Comparison of ENCODE assay signal across 8 mouse cellular contexts in genomic region chr11:33513376-33513991, GRCm38 (mm10). TPM values are rescaled to one million over a fixed set of nuclear protein-coding genes. Genes with fewer than 3 reads are reported as not detected.
A peak's percentile ranks its signal among the peaks of the same experiment; 100 is the strongest.
DNase-seq lines count a peak whose midpoint lies in the region; ATAC-seq and TF ChIP-seq lines count a peak whose summit lies in the region.

Gene Ranbp17 (minus strand): TSS chr11:33513746.

- peak; percentile 70 for ATAC-seq in erythroid progenitor cell, adult 5-6 weeks (replicated peaks; ENCODE audit: low FRiP score, poor library complexity, severe bottlenecking)
- ATAC-seq in lung, embryonic 16.5 days (ENCODE audit: low read depth): peak; percentile 93

- H3K9ac ChIP-seq in ES-E14 (ENCODE audit: insufficient read depth, low read depth, low read length, poor library complexity, severe bottlenecking): peak within 1 kb of the TSS; percentile 99
- H3K9ac ChIP-seq in lung, embryonic 16.5 days (ENCODE audit: low read length): peak within 1 kb of the TSS; percentile 84

- no peak for DNase-seq in ES-E14 (ENCODE audit: low read depth, low spot score)
- DNase-seq in c-Kit-negative CD71-positive TER-119-positive erythroid progenitor cells, embryonic 14.5 days (ENCODE audit: low read depth, low spot score): peak; percentile 44
- peak; percentile 65 for DNase-seq in heart, postnatal 4 days
- DNase-seq in layer of hippocampus, postnatal 10 days (ENCODE audit: low spot score in 2 of 2): peak; percentile 35 to 66
- DNase-seq in retina, adult 2 months (ENCODE audit: low read depth, low spot score): peak; percentile 9
- DNase-seq in urinary bladder, postnatal 25 days (ENCODE audit: low spot score): peak; percentile 39

- peak within 1 kb of the TSS; percentile 97 for H3K27ac ChIP-seq in ES-E14 (ENCODE audit: insufficient read depth, low read depth, low read length, poor library complexity, severe bottlenecking)
- peak within 1 kb of the TSS; percentile 48; the same call in 1 of the 2 replicates for H3K27ac ChIP-seq in lung, embryonic 16.5 days (ENCODE audit: low read length)

- 1% methylated on average over 56 of the region's 72 CpGs for WGBS in lung, embryonic 16.5 days

- in situ Hi-C loops in ES-E14 (cut with MboI; ENCODE audit: low sequenced_read_pairs in 2 of 2, unreplicated experiment in 2 of 2): no loop called here

- H3K4me2 ChIP-seq in lung, embryonic 16.5 days (ENCODE audit: low read depth, low read length): peak within 1 kb of the TSS; percentile 88

- H3K4me1 ChIP-seq in ES-E14 (ENCODE audit: control insufficient read depth in 2 of 2, insufficient read depth in 2 of 2, low read length in 2 of 2, poor library complexity in 1 of 2): peaks cover 2 to 4% of the 10 kb centered on the region in 2 experiments; a peak in 3 of 4 replicates
- H3K4me1 ChIP-seq in lung, embryonic 16.5 days (replicated peaks; ENCODE audit: control insufficient read depth, insufficient read depth, low read length): 0 out of 2 replicates have a peak, but pooled peaks cover 3% of the 10 kb centered on the region

- H3K36me3 ChIP-seq in ES-E14 (ENCODE audit: control insufficient read depth, insufficient read depth, low read length, poor library complexity, severe bottlenecking): no peaks in the 10 kb centered on the region
- H3K36me3 ChIP-seq in lung, embryonic 16.5 days (ENCODE audit: control insufficient read depth, insufficient read depth, low read length): no peaks in the 10 kb centered on the region

- no peaks in the 10 kb centered on the region for H3K9me3 ChIP-seq in ES-E14 (ENCODE audit: control insufficient read depth, insufficient read depth, low read depth, low read length)
- H3K9me3 ChIP-seq in lung, embryonic 16.5 days (ENCODE audit: control insufficient read depth, low read length): no peaks in the 10 kb centered on the region

- H3K4me3 ChIP-seq in ES-E14 (ENCODE audit: insufficient read depth in 1 of 2, low read depth in 1 of 2, low read length in 2 of 2, poor library complexity in 1 of 2, severe bottlenecking in 1 of 2): peak within 1 kb of the TSS; percentile 71 to 98
- peak within 1 kb of the TSS; percentile 85 for H3K4me3 ChIP-seq in lung, embryonic 16.5 days (ENCODE audit: low read length)

- no peaks in the 10 kb centered on the region for H3K27me3 ChIP-seq in lung, embryonic 16.5 days (ENCODE audit: control insufficient read depth, insufficient read depth, low read depth, low read length)

TF ChIP-seq in ES-E14, 5 proteins besides CTCF, POLR2A, EP300 and RAD21:
- no peak for TF ChIP-seq ZC3H11A (IDR thresholded peaks at IDR 0.05; ENCODE audit: borderline replicate concordance, low read depth, low read length)
- TF ChIP-seq CHD2 (IDR thresholded peaks at IDR 0.05; ENCODE audit: low read depth, low read length): peak; percentile 65
- no peak for TF ChIP-seq MAFK (IDR thresholded peaks at IDR 0.05; ENCODE audit: insufficient read depth, low read depth, low read length)

RNA-seq across cellular contexts. Expression of gene Ranbp17, which starts in this region (rescaled TPM):
- total RNA-seq in ES-E14 (2012; rRNA removed): 42.2 and 42.4 TPM in 2 replicates
- total RNA-seq in erythroid progenitor cell, adult 5-6 weeks (2015; ENCODE audit: low replicate concordance): 2.5 and 6.7 TPM in 2 replicates
- total RNA-seq in erythroid progenitor cell, adult 5-6 weeks (2017; ENCODE audit: low replicate concordance): 5.1 and 5.8 TPM in 2 replicates
- total RNA-seq in heart, postnatal 4 days (2021): 1 to 10 TPM; 6.3 to 7.0 TPM
- total RNA-seq in layer of hippocampus, postnatal 10 days (2021): 10 to 100 TPM; 11.5 to 12.2 TPM
- polyA plus RNA-seq in lung, embryonic 16.5 days (2015; fragmentation: Nextera tagmentation; extraction: Ambion mirVana): 4.0 and 5.3 TPM in 2 replicates
